Mouse (Mus musculus) kidney, adult 2 months (tissue): ENCODE measurements at regions not wholly inside any gene's neighbourhood (a gene's known extent, or its start where the extent isn't known, plus 50 kb on each side); places are given as distances from the start of the nearest gene placed in this dataset.

Experiments
- CTCF ChIP-seq: fragments of 200-500 bp; conservative IDR thresholded peaks from 2 replicates; pipeline ENCODE4 v1.5.1; 2011; ENCODE audit warnings: low read depth, mild to moderate bottlenecking, control low read depth, low read length, moderate library complexity, mixed read lengths; ENCODE audit not compliant: insufficient read depth, insufficient read length
- POLR2A ChIP-seq: fragments of 200-500 bp; IDR thresholded peaks from one replicate; pipeline ENCODE4 v1.6.1; 2011; ENCODE audit warnings: low read depth, low read length, control low read depth

- TF ChIP-seq CTCF (no peak), POLR2A (no peak)
These were observed 261.8 kb upstream of the A1bg start for GRCm38 (mm10) chr15:61184597-61184963.
